Mouse (Mus musculus): ENCODE measurements around the gene Catsperd. TPM values are rescaled to one million over a fixed set of nuclear protein-coding genes. Genes with fewer than 3 reads are reported as not detected.

The Catsperd gene
- polyA plus RNA-seq, 1 experiment from 2014 or later: 3.7 TPM

DNA sequence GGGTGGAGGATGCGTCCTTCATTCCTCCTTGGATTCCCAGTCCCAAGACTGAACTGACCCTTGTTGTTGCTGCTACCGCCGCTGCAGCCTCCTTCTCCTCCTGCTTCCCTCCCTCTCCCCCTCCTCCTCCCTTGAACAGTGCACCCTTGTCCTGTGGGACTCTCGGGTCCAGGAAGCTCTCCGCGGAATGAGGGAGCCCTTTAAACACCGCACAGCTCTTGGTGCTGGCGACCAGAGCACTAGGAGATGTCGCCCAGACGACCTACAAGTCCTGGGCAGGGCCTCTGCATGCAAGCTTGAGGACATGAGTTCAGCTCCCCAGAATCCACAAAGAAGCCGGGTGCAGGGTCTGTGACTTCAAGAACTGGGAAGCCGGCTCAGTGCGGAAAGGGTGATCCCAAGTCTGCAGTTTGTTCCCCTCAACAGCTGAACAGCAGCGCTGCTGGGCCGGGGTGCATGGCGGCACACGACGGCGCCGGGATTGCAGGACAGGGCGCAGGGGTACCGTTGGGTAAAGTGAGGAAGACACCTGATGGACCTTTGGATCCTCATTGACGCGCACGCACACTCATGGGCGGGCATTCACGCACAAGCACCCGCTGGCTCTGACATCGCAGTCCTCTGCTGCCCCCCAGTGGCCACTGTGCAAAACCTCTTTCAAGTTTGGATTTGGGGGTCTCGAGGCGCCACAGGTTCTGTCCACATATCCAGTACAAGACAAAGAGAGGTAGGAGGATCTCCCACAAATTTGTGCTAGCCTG is 40.6 kb downstream of the Catsperd start:
- H3K4me1 ChIP-seq (ENCODE audit: control insufficient read depth, insufficient read depth, low read length): no peaks in the 10 kb centered on the region
- peak; percentile 14; the same call in 1 of the 2 replicates for ATAC-seq (ENCODE audit: low read depth)
- H3K27me3 ChIP-seq (ENCODE audit: control insufficient read depth, insufficient read depth, low read length): no peaks in the 10 kb centered on the region; the same call in 1 of the 2 replicates
- H3K9me3 ChIP-seq (ENCODE audit: control insufficient read depth, low read length): no peaks in the 10 kb centered on the region
- peak overlapping the region; percentile 80 for H3K4me2 ChIP-seq (ENCODE audit: low read depth, low read length)
- 4% methylated on average over 31 of the region's 31 CpGs for WGBS
- H3K4me3 ChIP-seq (ENCODE audit: low read depth, low read length): peak overlapping the region; percentile 26
- H3K36me3 ChIP-seq (ENCODE audit: control insufficient read depth, insufficient read depth, low read length): no peaks in the 10 kb centered on the region
- peak overlapping the region; percentile 32 for H3K9ac ChIP-seq (replicated peaks; ENCODE audit: low read depth, low read length)
- H3K27ac ChIP-seq (ENCODE audit: low read depth, low read length): no peak overlapping the region; the same call in 1 of the 2 replicates

DNA sequence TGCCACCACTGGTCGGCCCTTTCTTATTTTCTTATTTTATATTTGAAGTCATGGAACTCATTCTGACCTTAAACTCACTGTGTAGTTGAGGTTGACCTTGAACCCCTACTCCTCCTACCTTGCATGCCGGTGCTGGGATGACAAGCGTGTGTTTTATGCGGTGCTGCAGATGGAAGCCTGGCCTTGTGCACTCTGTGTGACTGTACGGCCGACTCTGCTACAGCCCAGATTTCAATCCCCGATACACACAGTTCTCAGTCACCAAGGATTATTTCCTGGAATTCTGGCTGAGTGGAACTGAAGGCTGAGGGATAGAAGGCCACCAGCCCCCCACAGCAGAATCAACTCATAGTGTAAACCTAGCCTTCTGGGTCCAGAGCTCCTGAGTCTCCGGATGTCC is 41.8 kb downstream of the Catsperd start:
- no peak for ATAC-seq (ENCODE audit: low read depth)
- 91% methylated on average over 8 of the region's 8 CpGs for WGBS
- no peak overlapping the region for H3K27ac ChIP-seq (ENCODE audit: low read depth, low read length)
- H3K9ac ChIP-seq (replicated peaks; ENCODE audit: low read depth, low read length): no peak overlapping the region
- H3K27me3 ChIP-seq (ENCODE audit: control insufficient read depth, insufficient read depth, low read length): no peaks in the 10 kb centered on the region; the same call in 1 of the 2 replicates
- no peaks in the 10 kb centered on the region for H3K36me3 ChIP-seq (ENCODE audit: control insufficient read depth, insufficient read depth, low read length)
- no peaks in the 10 kb centered on the region for H3K9me3 ChIP-seq (ENCODE audit: control insufficient read depth, low read length)
- H3K4me1 ChIP-seq (ENCODE audit: control insufficient read depth, insufficient read depth, low read length): peaks cover 10% of the 10 kb centered on the region
- H3K4me2 ChIP-seq (ENCODE audit: low read depth, low read length): no peak overlapping the region
- no peak overlapping the region for H3K4me3 ChIP-seq (ENCODE audit: low read depth, low read length)

DNA sequence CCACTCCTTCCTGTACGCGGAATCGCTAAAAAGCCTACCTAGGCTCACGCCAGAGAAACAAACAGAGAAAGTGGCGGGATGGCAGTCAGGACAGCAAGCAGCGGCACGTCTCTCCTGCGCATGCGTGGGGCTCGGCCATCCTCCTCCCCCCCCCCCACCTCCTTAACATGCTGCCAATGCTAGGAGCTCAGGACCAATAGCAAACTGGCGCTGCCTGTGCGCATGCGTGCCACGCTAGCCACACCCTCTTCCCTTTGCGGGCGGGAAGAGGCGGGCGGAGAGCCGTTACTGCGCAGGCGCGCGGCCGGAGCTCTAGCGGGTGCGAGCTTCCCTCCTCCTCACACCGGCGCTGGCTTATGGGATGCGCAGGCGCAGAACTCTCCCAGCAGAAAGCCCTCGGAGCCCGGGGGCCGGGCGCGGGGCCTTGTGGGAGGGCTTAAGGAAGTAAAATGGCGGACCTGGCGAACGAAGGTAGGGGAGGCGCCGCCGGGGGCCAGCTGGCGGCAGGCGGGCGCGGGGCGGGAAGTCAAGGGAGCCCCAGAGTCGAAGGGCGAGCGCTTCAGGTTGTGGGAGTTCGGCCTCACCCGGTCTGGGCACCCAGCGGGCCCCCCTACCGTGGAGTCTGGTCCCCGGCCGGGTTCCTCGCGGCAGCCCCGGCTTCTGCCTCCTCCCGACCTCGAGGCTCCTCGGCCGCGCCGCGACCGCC is 45.2 kb downstream of the Catsperd start, which contains the start of gene Ranbp3:
TSS of gene Ranbp3 (plus strand) at position 354 of the 706 bp plus-strand sequence.
- no peaks in the 10 kb centered on the region; the same call in 1 of the 2 replicates for H3K36me3 ChIP-seq (ENCODE audit: control insufficient read depth, insufficient read depth, low read length)
- H3K9me3 ChIP-seq (ENCODE audit: control insufficient read depth, low read length): no peaks in the 10 kb centered on the region
- WGBS: under 1% methylated on average over 65 of the region's 66 CpGs
- peak within 1 kb of the TSS; percentile 78 for H3K4me2 ChIP-seq (ENCODE audit: low read depth, low read length)
- H3K9ac ChIP-seq (replicated peaks; ENCODE audit: low read depth, low read length): peak within 1 kb of the TSS; percentile 94
- H3K4me1 ChIP-seq (ENCODE audit: control insufficient read depth, insufficient read depth, low read length): peaks cover 19% of the 10 kb centered on the region
- peak; percentile 88 for ATAC-seq (ENCODE audit: low read depth)
- H3K27me3 ChIP-seq (ENCODE audit: control insufficient read depth, insufficient read depth, low read length): no peaks in the 10 kb centered on the region; the same call in 1 of the 2 replicates
- peak within 1 kb of the TSS; percentile 93 for H3K4me3 ChIP-seq (ENCODE audit: low read depth, low read length)
- H3K27ac ChIP-seq (ENCODE audit: low read depth, low read length): peak within 1 kb of the TSS; percentile 80

DNA sequence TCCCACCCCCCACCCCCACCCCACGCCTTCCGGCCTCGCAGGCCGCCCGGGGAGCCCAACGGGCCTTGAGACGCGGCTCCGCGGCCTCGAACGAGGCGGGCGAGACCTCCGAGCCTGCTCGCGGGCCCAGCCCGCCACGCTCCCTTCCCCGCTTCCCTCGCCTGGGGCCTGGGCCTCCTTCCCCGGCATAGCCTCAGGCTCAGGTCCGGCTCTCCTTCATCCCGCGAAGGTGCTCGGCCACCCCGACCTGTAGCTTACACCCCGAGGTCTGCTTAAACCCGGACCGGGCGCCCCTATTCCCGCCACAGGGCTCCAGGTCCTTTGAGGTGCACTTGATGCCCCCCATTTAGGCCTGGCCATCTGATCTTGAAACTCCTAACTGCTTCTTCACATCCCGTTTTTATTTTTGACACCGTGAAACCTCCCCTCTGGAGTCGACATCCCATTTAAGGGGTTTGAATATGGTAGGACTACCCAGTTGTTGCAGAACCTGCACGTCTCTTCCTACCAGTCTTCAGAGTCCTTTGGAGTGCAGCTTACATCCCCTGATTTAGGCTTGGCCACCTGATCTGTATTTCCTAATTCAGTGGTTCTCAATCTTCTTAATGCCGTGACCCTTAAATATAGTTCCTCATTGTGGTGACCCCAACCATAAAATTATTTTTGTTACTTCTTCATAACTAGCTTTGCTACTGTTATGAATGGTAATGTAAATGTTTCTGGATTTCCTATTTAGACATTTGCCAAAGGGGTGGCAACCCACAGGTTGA is 45.9 kb downstream of the Catsperd start:
- Histone ChIP-seq H3K4me2 (ENCODE audit: low read depth, low read length) (peak overlapping the region; percentile 78), H3K4me1 (ENCODE audit: control insufficient read depth, insufficient read depth, low read length) (peaks cover 19% of the 10 kb centered on the region), H3K27ac (ENCODE audit: low read depth, low read length) (peak overlapping the region; percentile 80), H3K27me3 (ENCODE audit: control insufficient read depth, insufficient read depth, low read length) (no peaks in the 10 kb centered on the region; the same call in 1 of the 2 replicates), H3K4me3 (ENCODE audit: low read depth, low read length) (peak overlapping the region; percentile 93), H3K9ac (replicated peaks; ENCODE audit: low read depth, low read length) (peak overlapping the region; percentile 94), H3K9me3 (ENCODE audit: control insufficient read depth, low read length) (no peaks in the 10 kb centered on the region), H3K36me3 (ENCODE audit: control insufficient read depth, insufficient read depth, low read length) (no peaks in the 10 kb centered on the region; the same call in 1 of the 2 replicates)
- ATAC-seq (ENCODE audit: low read depth): peak; percentile 22
- 2% methylated on average over 36 of the region's 37 CpGs for WGBS

DNA sequence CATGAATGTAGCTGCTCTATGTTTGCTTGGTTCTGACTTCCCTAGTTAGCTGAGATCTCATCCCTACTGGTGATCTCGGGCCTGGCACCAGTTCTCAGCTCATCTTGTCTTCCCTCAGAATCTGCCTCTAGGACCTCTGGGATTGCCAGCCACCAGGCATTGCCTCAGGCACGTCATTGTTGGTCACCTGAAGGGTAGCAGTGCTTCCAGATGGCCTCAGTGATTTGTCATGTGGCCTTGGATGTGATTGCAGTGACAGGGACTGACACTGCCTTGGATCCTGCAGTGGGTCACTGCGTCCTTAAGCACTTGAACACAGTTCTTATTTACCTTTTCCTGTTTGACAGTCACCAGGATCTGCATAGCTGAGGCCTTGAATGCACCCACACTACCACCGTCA is 53.8 kb downstream of the Catsperd start:
- Histone ChIP-seq H3K4me3 (ENCODE audit: low read depth, low read length) (no peak overlapping the region), H3K27me3 (ENCODE audit: control insufficient read depth, insufficient read depth, low read length) (no peaks in the 10 kb centered on the region), H3K36me3 (ENCODE audit: control insufficient read depth, insufficient read depth, low read length) (peaks cover 8% of the 10 kb centered on the region), H3K27ac (ENCODE audit: low read depth, low read length) (no peak overlapping the region), H3K9me3 (ENCODE audit: control insufficient read depth, low read length) (no peaks in the 10 kb centered on the region), H3K4me2 (ENCODE audit: low read depth, low read length) (no peak overlapping the region), H3K9ac (replicated peaks; ENCODE audit: low read depth, low read length) (no peak overlapping the region), H3K4me1 (ENCODE audit: control insufficient read depth, insufficient read depth, low read length) (0 out of 2 replicates have a peak, but pooled peaks cover 2% of the 10 kb centered on the region)
- 76% methylated on average over 4 of the region's 4 CpGs for WGBS
- no peak for ATAC-seq (ENCODE audit: low read depth)

DNA sequence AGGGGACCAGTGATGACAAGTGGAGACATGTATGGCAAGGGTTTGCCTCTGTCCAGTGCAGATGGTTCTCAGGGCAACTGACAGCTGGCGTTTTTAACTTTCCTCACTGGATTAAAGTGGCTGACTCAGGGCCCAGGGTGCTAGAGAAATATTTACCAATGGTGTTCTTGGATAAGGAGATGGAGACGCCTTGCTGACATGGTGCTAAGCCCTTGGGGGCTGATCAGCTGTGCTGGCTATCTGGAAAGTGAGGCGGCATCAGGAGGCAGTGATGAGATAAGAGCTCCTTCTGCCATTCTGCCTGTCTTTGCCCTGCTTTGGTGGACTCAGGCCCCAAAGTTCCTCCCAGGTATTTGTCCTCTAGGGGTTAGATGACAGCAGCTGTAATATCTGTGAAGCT is 54.9 kb downstream of the Catsperd start:
- Histone ChIP-seq H3K9ac (replicated peaks; ENCODE audit: low read depth, low read length) (no peak overlapping the region), H3K36me3 (ENCODE audit: control insufficient read depth, insufficient read depth, low read length) (peaks cover 13% of the 10 kb centered on the region), H3K9me3 (ENCODE audit: control insufficient read depth, low read length) (no peaks in the 10 kb centered on the region), H3K4me3 (ENCODE audit: low read depth, low read length) (no peak overlapping the region), H3K27ac (ENCODE audit: low read depth, low read length) (no peak overlapping the region), H3K4me1 (ENCODE audit: control insufficient read depth, insufficient read depth, low read length) (no peaks in the 10 kb centered on the region), H3K4me2 (ENCODE audit: low read depth, low read length) (no peak overlapping the region), H3K27me3 (ENCODE audit: control insufficient read depth, insufficient read depth, low read length) (no peaks in the 10 kb centered on the region)
- WGBS: 82% methylated on average over 3 of the region's 3 CpGs
- no peak for ATAC-seq (ENCODE audit: low read depth)

DNA sequence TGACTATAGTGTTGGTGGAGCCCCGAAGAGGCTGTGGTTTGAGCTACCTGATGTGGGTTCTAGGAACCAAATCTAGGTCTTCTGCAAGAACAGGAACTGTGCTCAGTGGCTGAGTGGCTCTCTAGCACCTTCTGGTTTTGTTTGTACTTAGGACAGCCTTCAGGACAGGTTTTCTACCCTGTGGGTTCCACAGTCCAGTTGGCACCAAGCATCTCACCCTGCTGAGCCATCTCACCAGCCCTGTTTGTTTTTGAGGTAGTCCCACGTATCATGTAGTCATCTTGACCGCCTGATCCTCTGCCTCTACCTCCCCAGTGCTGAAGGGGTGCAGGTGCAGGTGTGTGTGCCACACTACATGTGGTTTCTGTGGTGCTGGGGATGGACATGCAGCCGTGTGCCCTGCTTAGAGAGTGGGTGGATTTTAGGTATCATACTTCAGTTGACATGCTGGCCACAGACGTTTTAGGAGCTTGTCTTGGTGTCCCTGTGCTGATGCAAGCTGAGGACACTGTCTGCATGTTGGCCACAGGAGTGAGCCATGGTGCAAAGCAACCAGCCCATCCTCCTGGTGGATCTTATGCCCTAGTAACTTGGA is 55.7 kb downstream of the Catsperd start:
- Histone ChIP-seq H3K4me2 (ENCODE audit: low read depth, low read length) (no peak overlapping the region), H3K4me3 (ENCODE audit: low read depth, low read length) (no peak overlapping the region), H3K36me3 (ENCODE audit: control insufficient read depth, insufficient read depth, low read length) (peaks cover 13% of the 10 kb centered on the region; the same call in 1 of the 2 replicates), H3K9ac (replicated peaks; ENCODE audit: low read depth, low read length) (no peak overlapping the region), H3K9me3 (ENCODE audit: control insufficient read depth, low read length) (no peaks in the 10 kb centered on the region), H3K4me1 (ENCODE audit: control insufficient read depth, insufficient read depth, low read length) (no peaks in the 10 kb centered on the region), H3K27ac (ENCODE audit: low read depth, low read length) (no peak overlapping the region), H3K27me3 (ENCODE audit: control insufficient read depth, insufficient read depth, low read length) (no peaks in the 10 kb centered on the region)
- 87% methylated on average over 5 of the region's 5 CpGs for WGBS
- no peak for ATAC-seq (ENCODE audit: low read depth)

DNA sequence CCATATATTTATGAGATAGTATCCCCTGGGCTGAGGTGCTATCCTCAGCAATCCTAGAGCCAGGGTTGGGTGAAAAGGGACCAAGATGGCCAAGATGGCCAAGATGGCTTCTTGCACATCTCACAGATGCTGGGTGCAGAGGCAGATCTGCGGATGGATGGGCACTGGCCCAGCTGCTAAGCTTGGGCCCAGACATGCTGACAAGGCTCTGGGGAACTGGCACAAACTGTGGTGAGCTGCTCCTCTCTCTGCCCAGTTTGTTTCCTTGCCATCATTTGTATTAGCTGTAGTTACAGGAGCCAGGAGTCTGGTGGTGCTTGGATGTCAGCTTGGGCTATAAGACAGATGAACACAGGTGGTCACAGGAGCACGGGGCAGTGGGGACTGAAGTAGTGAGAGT is 56.7 kb downstream of the Catsperd start:
- no peak overlapping the region for H3K9ac ChIP-seq (replicated peaks; ENCODE audit: low read depth, low read length)
- no peak overlapping the region for H3K4me3 ChIP-seq (ENCODE audit: low read depth, low read length)
- WGBS: 85% methylated on average over 2 of the region's 2 CpGs
- H3K27ac ChIP-seq (ENCODE audit: low read depth, low read length): no peak overlapping the region
- no peak for ATAC-seq (ENCODE audit: low read depth)
- H3K9me3 ChIP-seq (ENCODE audit: control insufficient read depth, low read length): no peaks in the 10 kb centered on the region
- no peaks in the 10 kb centered on the region for H3K4me1 ChIP-seq (ENCODE audit: control insufficient read depth, insufficient read depth, low read length)
- H3K27me3 ChIP-seq (ENCODE audit: control insufficient read depth, insufficient read depth, low read length): no peaks in the 10 kb centered on the region
- no peak overlapping the region for H3K4me2 ChIP-seq (ENCODE audit: low read depth, low read length)
- H3K36me3 ChIP-seq (ENCODE audit: control insufficient read depth, insufficient read depth, low read length): peaks cover 13% of the 10 kb centered on the region; the same call in 1 of the 2 replicates

Measured in neural tube, embryonic 14.5 days (tissue).